Mouse (Mus musculus): ENCODE measurements around the gene Mapk7.

GRCm38 (mm10) chr11:61541106-61541505 is 46.9 kb upstream of the Mapk7 start:
- TF ChIP-seq POLR2A (IDR thresholded peaks at IDR 0.05; ENCODE audit: borderline replicate concordance, control insufficient read depth, low read depth, low read length) (no peak), CTCF (IDR thresholded peaks at IDR 0.05; ENCODE audit: control insufficient read depth, insufficient read depth, low read length) (no peak)

Data from bone marrow, adult 2 months (tissue).